Comparison of ENCODE assay signal across 8 mouse cellular contexts in genomic region chr3:130710103-130710502, GRCm38 (mm10). TPM values are rescaled to one million over a fixed set of nuclear protein-coding genes. Genes with fewer than 3 reads are reported as not detected.
DNase-seq lines count a peak whose midpoint lies in the region; ATAC-seq and TF ChIP-seq lines count a peak whose summit lies in the region.

No protein-coding gene starts in this region.

- no peaks in the 10 kb centered on the region for H3K9me3 ChIP-seq in lung, embryonic 15.5 days
- H3K9me3 ChIP-seq in forebrain, embryonic 16.5 days (ENCODE audit: control insufficient read depth, low read length), result no peaks in the 10 kb centered on the region
- H3K9me3 ChIP-seq in limb, embryonic 15.5 days, result no peaks in the 10 kb centered on the region
- no peaks in the 10 kb centered on the region for H3K9me3 ChIP-seq in stomach, embryonic 14.5 days (ENCODE audit: control insufficient read depth, low read depth, low read length)

- 51% methylated on average over 7 of the region's 7 CpGs for WGBS in lung, embryonic 15.5 days
- 50% methylated on average over 7 of the region's 7 CpGs for WGBS in lung, adult 2 months
- 44% methylated on average over 7 of the region's 7 CpGs for WGBS in forebrain, embryonic 16.5 days
- 42% methylated on average over 7 of the region's 7 CpGs for WGBS in limb, embryonic 15.5 days
- WGBS in stomach, embryonic 14.5 days, result 50% methylated on average over 7 of the region's 7 CpGs

- H3K4me2 ChIP-seq in lung, embryonic 15.5 days, result peak overlapping the region; percentile 60
- peak overlapping the region; percentile 45 for H3K4me2 ChIP-seq in forebrain, embryonic 16.5 days (ENCODE audit: low read length)
- H3K4me2 ChIP-seq in limb, embryonic 15.5 days, result peak overlapping the region; percentile 45
- H3K4me2 ChIP-seq in stomach, embryonic 14.5 days (replicated peaks; ENCODE audit: low read depth, low read length), result peak overlapping the region; percentile 10

- no peak for TF ChIP-seq CTCF in lung, adult 2 months (IDR thresholded peaks at IDR 0.05; ENCODE audit: insufficient read depth, low read length)

- peak overlapping the region; percentile 81 for H3K4me3 ChIP-seq in lung, embryonic 15.5 days
- no peak overlapping the region for H3K4me3 ChIP-seq in lung, adult 2 months (replicated peaks; ENCODE audit: extremely low read depth, low read depth, low read length)
- peak overlapping the region; percentile 24; the same call in 1 of the 2 replicates for H3K4me3 ChIP-seq in forebrain, embryonic 16.5 days (replicated peaks; ENCODE audit: low read length)
- H3K4me3 ChIP-seq in limb, embryonic 15.5 days, result peak overlapping the region; percentile 66
- H3K4me3 ChIP-seq in stomach, embryonic 14.5 days (ENCODE audit: low read depth, low read length), result no peak overlapping the region; the same call in 1 of the 2 replicates

- no peaks in the 10 kb centered on the region for H3K27me3 ChIP-seq in lung, embryonic 15.5 days
- H3K27me3 ChIP-seq in forebrain, embryonic 16.5 days (replicated peaks; ENCODE audit: control insufficient read depth, insufficient read depth, low read length), result no peaks in the 10 kb centered on the region
- H3K27me3 ChIP-seq in limb, embryonic 15.5 days, result no peaks in the 10 kb centered on the region
- H3K27me3 ChIP-seq in stomach, embryonic 14.5 days (ENCODE audit: control insufficient read depth, insufficient read depth, low read length), result no peaks in the 10 kb centered on the region

- no peak for ATAC-seq in lung, embryonic 15.5 days (ENCODE audit: borderline replicate concordance, extremely low read depth, low FRiP score, low TSS enrichment)
- ATAC-seq in forebrain, embryonic 16.5 days, result no peak
- no peak for ATAC-seq in limb, embryonic 15.5 days (ENCODE audit: insufficient number of reproducible peaks, low FRiP score, low TSS enrichment, low read depth)
- ATAC-seq in stomach, embryonic 14.5 days (ENCODE audit: insufficient number of reproducible peaks, insufficient read depth, low FRiP score, low read depth), result no peak
- ATAC-seq in inflammation-experienced regulatory T-cells, adult 6 months, result no peak

- no peak overlapping the region for H3K9ac ChIP-seq in lung, embryonic 15.5 days
- no peak overlapping the region for H3K9ac ChIP-seq in forebrain, embryonic 16.5 days (replicated peaks; ENCODE audit: low read depth, low read length)
- no peak overlapping the region for H3K9ac ChIP-seq in limb, embryonic 15.5 days
- no peak overlapping the region for H3K9ac ChIP-seq in stomach, embryonic 14.5 days (replicated peaks; ENCODE audit: low read depth, low read length)

- no peak for DNase-seq in lung, adult 2 months
- DNase-seq in spleen, adult 12 weeks (ENCODE audit: low spot score), result no peak
- no peak for DNase-seq in urinary bladder, adult 18-20 months (ENCODE audit: low spot score in 2 of 2)

- no peak for TF ChIP-seq POLR2A in lung, adult 2 months (IDR thresholded peaks at IDR 0.05; ENCODE audit: borderline replicate concordance, extremely low read depth, low read depth, low read length)

- H3K36me3 ChIP-seq in lung, embryonic 15.5 days, result no peaks in the 10 kb centered on the region
- no peaks in the 10 kb centered on the region for H3K36me3 ChIP-seq in forebrain, embryonic 16.5 days (ENCODE audit: control insufficient read depth, insufficient read depth)
- no peaks in the 10 kb centered on the region for H3K36me3 ChIP-seq in limb, embryonic 15.5 days
- H3K36me3 ChIP-seq in stomach, embryonic 14.5 days (ENCODE audit: control insufficient read depth, insufficient read depth, low read length), result no peaks in the 10 kb centered on the region

- no peak overlapping the region for H3K27ac ChIP-seq in lung, embryonic 15.5 days
- no peak overlapping the region for H3K27ac ChIP-seq in forebrain, embryonic 16.5 days (ENCODE audit: low read length)
- no peak overlapping the region for H3K27ac ChIP-seq in limb, embryonic 15.5 days
- no peak overlapping the region for H3K27ac ChIP-seq in stomach, embryonic 14.5 days (ENCODE audit: low read length)

- H3K4me1 ChIP-seq in lung, embryonic 15.5 days, result peaks cover 21% of the 10 kb centered on the region
- H3K4me1 ChIP-seq in lung, adult 2 months (ENCODE audit: control insufficient read depth, insufficient read depth, low read length), result peaks cover 4% of the 10 kb centered on the region; the same call in 1 of the 2 replicates
- peaks cover 21% of the 10 kb centered on the region for H3K4me1 ChIP-seq in forebrain, embryonic 16.5 days (replicated peaks; ENCODE audit: control insufficient read depth, insufficient read depth, low read length)
- H3K4me1 ChIP-seq in limb, embryonic 15.5 days, result peaks cover 18% of the 10 kb centered on the region
- peaks cover 7% of the 10 kb centered on the region; the same call in 1 of the 2 replicates for H3K4me1 ChIP-seq in stomach, embryonic 14.5 days (ENCODE audit: control insufficient read depth, insufficient read depth, low read length)

RNA-seq across cellular contexts. Expression of gene Ostc, which starts 0.9 kb away (rescaled TPM):
- polyA plus RNA-seq in lung, embryonic 15.5 days (2015; fragmentation: Nextera tagmentation; extraction: Ambion mirVana), result 393 and 404 TPM in 2 replicates
- 29.2 and 43.9 TPM in 2 replicates for polyA plus RNA-seq in lung, adult 2 months (2012; rRNA removed)
- 235 and 243 TPM in 2 replicates for polyA plus RNA-seq in forebrain, embryonic 16.5 days (2015; fragmentation: Nextera tagmentation; extraction: Ambion mirVana)
- 443 and 460 TPM in 2 replicates for polyA plus RNA-seq in limb, embryonic 15.5 days (2015; fragmentation: Nextera tagmentation; extraction: Ambion mirVana)
- polyA plus RNA-seq in stomach, embryonic 14.5 days (2014; fragmentation: Nextera tagmentation; extraction: Ambion mirVana), result 374 and 385 TPM in 2 replicates
- 100 to 1,000 TPM; 188 to 262 (median 188) TPM for polyA plus RNA-seq in inflammation-experienced regulatory T-cells, adult 6 months (2017; shearing (Covaris generic))

RNA-seq across cellular contexts. Expression of gene Rpl34, which starts 20.1 kb away (rescaled TPM):
- polyA plus RNA-seq in lung, embryonic 15.5 days (2015; fragmentation: Nextera tagmentation; extraction: Ambion mirVana), result 833 and 930 TPM in 2 replicates
- 813 and 1,105 TPM in 2 replicates for polyA plus RNA-seq in lung, adult 2 months (2012; rRNA removed)
- polyA plus RNA-seq in forebrain, embryonic 16.5 days (2015; fragmentation: Nextera tagmentation; extraction: Ambion mirVana), result 526 and 528 TPM in 2 replicates
- polyA plus RNA-seq in limb, embryonic 15.5 days (2015; fragmentation: Nextera tagmentation; extraction: Ambion mirVana), result 695 and 892 TPM in 2 replicates
- 1,021 and 1,133 TPM in 2 replicates for polyA plus RNA-seq in stomach, embryonic 14.5 days (2014; fragmentation: Nextera tagmentation; extraction: Ambion mirVana)
- polyA plus RNA-seq in inflammation-experienced regulatory T-cells, adult 6 months (2017; shearing (Covaris generic)), result 1,000 to 10,000 TPM; 1,409 to 2,029 (median 2,022) TPM

Comparison
In these comparisons a context has a peak if more than half of its experiments do, and no peak if none do; other contexts are left out.
1. H3K4me3 ChIP-seq: peak in lung, embryonic 15.5 days (single experiment), forebrain, embryonic 16.5 days (single experiment) and limb, embryonic 15.5 days (single experiment); none in lung, adult 2 months (single experiment) and stomach, embryonic 14.5 days (single experiment).
2. H3K4me2 ChIP-seq: peak in every context shown above with its lines; median percentile 60 in lung, embryonic 15.5 days; 45 in forebrain, embryonic 16.5 days; 45 in limb, embryonic 15.5 days; 10 in stomach, embryonic 14.5 days.